Mouse (Mus musculus): Measurements from ENCODE around the gene Hsd17b14.

- TF ChIP-seq POLR2A (IDR thresholded peaks at IDR 0.05; ENCODE audit: borderline replicate concordance, control insufficient read depth, low read depth, low read length): no peak
- TF ChIP-seq CTCF (IDR thresholded peaks at IDR 0.05; ENCODE audit: control insufficient read depth, insufficient read depth, low read length): no peak
Measured at GRCm38 (mm10) chr7:45539095-45539494, 15.6 kb upstream of the Hsd17b14 start.

Data from bone marrow, adult 2 months (tissue).